Mouse (Mus musculus): Measurements from ENCODE around the gene 6330403K07Rik. TPM values are rescaled to one million over a fixed set of nuclear protein-coding genes. Genes with fewer than 3 reads are reported as not detected.

6330403K07Rik gene
- polyA plus RNA-seq, 1 experiment from 2014 or later, result 653 TPM

GRCm38 (mm10) chr11:71003611-71004315 is 29.6 kb downstream of the 6330403K07Rik start:
- peak overlapping the region; percentile 58; the same call in 1 of the 2 replicates for H3K27ac ChIP-seq (ENCODE audit: low read length)

GRCm38 (mm10) chr11:71001167-71001566 is 32.1 kb downstream of the 6330403K07Rik start:
- peaks cover 18% of the 10 kb centered on the region for H3K4me1 ChIP-seq (replicated peaks; ENCODE audit: control insufficient read depth, insufficient read depth, low read length)
- no peak for ATAC-seq
- H3K36me3 ChIP-seq (ENCODE audit: control insufficient read depth, insufficient read depth), result peaks cover 2% of the 10 kb centered on the region; the same call in 1 of the 2 replicates
- no peak overlapping the region for H3K4me3 ChIP-seq (replicated peaks; ENCODE audit: low read length)
- H3K9ac ChIP-seq (replicated peaks; ENCODE audit: low read depth, low read length), result no peak overlapping the region
- no peaks in the 10 kb centered on the region for H3K9me3 ChIP-seq (ENCODE audit: control insufficient read depth, low read length)
- H3K27ac ChIP-seq (ENCODE audit: low read length), result no peak overlapping the region
- H3K27me3 ChIP-seq (replicated peaks; ENCODE audit: control insufficient read depth, insufficient read depth, low read length), result no peaks in the 10 kb centered on the region
- no peak overlapping the region for H3K4me2 ChIP-seq (ENCODE audit: low read length)
- WGBS, result 72% methylated on average over 4 of the region's 4 CpGs

More at GRCm38 (mm10) chr11:71003611-71004315, 29.6 kb downstream of the 6330403K07Rik start:
- Histone ChIP-seq H3K4me3 (replicated peaks; ENCODE audit: low read length) (peak overlapping the region; percentile 98), H3K4me2 (ENCODE audit: low read length) (peak overlapping the region; percentile 98), H3K4me1 (replicated peaks; ENCODE audit: control insufficient read depth, insufficient read depth, low read length) (peaks cover 18% of the 10 kb centered on the region), H3K9me3 (ENCODE audit: control insufficient read depth, low read length) (no peaks in the 10 kb centered on the region), H3K27me3 (replicated peaks; ENCODE audit: control insufficient read depth, insufficient read depth, low read length) (no peaks in the 10 kb centered on the region), H3K36me3 (ENCODE audit: control insufficient read depth, insufficient read depth) (peaks cover 2% of the 10 kb centered on the region; the same call in 1 of the 2 replicates), H3K9ac (replicated peaks; ENCODE audit: low read depth, low read length) (peak overlapping the region; percentile 71)
- under 1% methylated on average over 49 of the region's 49 CpGs for WGBS
- no peak; the same call in 1 of the 2 replicates for ATAC-seq

GRCm38 (mm10) chr11:70982557-70983228 is 50.6 kb downstream of the 6330403K07Rik start, which contains the start of gene C1qbp:
Gene C1qbp, minus strand, starts transcription at chr11:70983026.
- Histone ChIP-seq H3K27me3 (replicated peaks; ENCODE audit: control insufficient read depth, insufficient read depth, low read length) (no peaks in the 10 kb centered on the region), H3K36me3 (ENCODE audit: control insufficient read depth, insufficient read depth) (peaks cover 32% of the 10 kb centered on the region), H3K4me2 (ENCODE audit: low read length) (peak within 1 kb of the TSS; percentile 91), H3K4me1 (replicated peaks; ENCODE audit: control insufficient read depth, insufficient read depth, low read length) (peaks cover 11% of the 10 kb centered on the region), H3K9me3 (ENCODE audit: control insufficient read depth, low read length) (no peaks in the 10 kb centered on the region), H3K27ac (ENCODE audit: low read length) (peak within 1 kb of the TSS; percentile 42), H3K4me3 (replicated peaks; ENCODE audit: low read length) (peak within 1 kb of the TSS; percentile 93), H3K9ac (replicated peaks; ENCODE audit: low read depth, low read length) (peak within 1 kb of the TSS; percentile 84)
- ATAC-seq, result peak; percentile 96
- WGBS, result 1% methylated on average over 62 of the region's 64 CpGs

- Histone ChIP-seq H3K4me3 (replicated peaks; ENCODE audit: low read length) (peak overlapping the region; percentile 93), H3K9ac (replicated peaks; ENCODE audit: low read depth, low read length) (peak overlapping the region; percentile 84), H3K27ac (ENCODE audit: low read length) (no peak overlapping the region), H3K27me3 (replicated peaks; ENCODE audit: control insufficient read depth, insufficient read depth, low read length) (no peaks in the 10 kb centered on the region), H3K9me3 (ENCODE audit: control insufficient read depth, low read length) (no peaks in the 10 kb centered on the region), H3K4me1 (replicated peaks; ENCODE audit: control insufficient read depth, insufficient read depth, low read length) (peaks cover 11% of the 10 kb centered on the region), H3K36me3 (ENCODE audit: control insufficient read depth, insufficient read depth) (peaks cover 36% of the 10 kb centered on the region), H3K4me2 (ENCODE audit: low read length) (peak overlapping the region; percentile 91)
- ATAC-seq, result no peak
- WGBS, result 8% methylated on average over 12 of the region's 12 CpGs
Measured at GRCm38 (mm10) chr11:70982030-70982429, 51.3 kb downstream of the 6330403K07Rik start.

Other genes with a start within 250 kb of the 6330403K07Rik start
- gene Scimp, start 220.9 kb downstream of the 6330403K07Rik start, polyA plus RNA-seq (2015; fragmentation: Nextera tagmentation; extraction: Ambion mirVana), result not detected in 2 replicates
- 77.9 and 82.8 TPM in 2 replicates for gene Rabep1, start 188.7 kb downstream of the 6330403K07Rik start, polyA plus RNA-seq (2015; fragmentation: Nextera tagmentation; extraction: Ambion mirVana)
- gene Nup88, start 63.5 kb downstream of the 6330403K07Rik start, polyA plus RNA-seq (2015; fragmentation: Nextera tagmentation; extraction: Ambion mirVana), result 150 and 157 TPM in 2 replicates
- 79.9 and 87.0 TPM in 2 replicates for gene Rpain, start 63.3 kb downstream of the 6330403K07Rik start, polyA plus RNA-seq (2015; fragmentation: Nextera tagmentation; extraction: Ambion mirVana)
- 189 and 203 TPM in 2 replicates for gene C1qbp, start 50.5 kb downstream of the 6330403K07Rik start, polyA plus RNA-seq (2015; fragmentation: Nextera tagmentation; extraction: Ambion mirVana)
- 19.4 and 20.9 TPM in 2 replicates for gene Dhx33, start 29.1 kb downstream of the 6330403K07Rik start, polyA plus RNA-seq (2015; fragmentation: Nextera tagmentation; extraction: Ambion mirVana)
- gene Mis12, start 13.9 kb downstream of the 6330403K07Rik start, polyA plus RNA-seq (2015; fragmentation: Nextera tagmentation; extraction: Ambion mirVana), result 41.4 and 46.2 TPM in 2 replicates
- 36.8 and 39.9 TPM in 2 replicates for gene Derl2, start 13.7 kb downstream of the 6330403K07Rik start, polyA plus RNA-seq (2015; fragmentation: Nextera tagmentation; extraction: Ambion mirVana)
- 0.08 TPM in 1 of 2 replicates, not detected in the other for gene Nlrp1a, start 111.2 kb upstream of the 6330403K07Rik start, polyA plus RNA-seq (2015; fragmentation: Nextera tagmentation; extraction: Ambion mirVana)
- gene Nlrp1b, start 197.2 kb upstream of the 6330403K07Rik start, polyA plus RNA-seq (2015; fragmentation: Nextera tagmentation; extraction: Ambion mirVana), result not detected in 2 replicates

Data from forebrain, embryonic 16.5 days (tissue).